Mouse (Mus musculus) G1E (cell line): ENCODE measurements around the gene Cx3cr1.

ENCODE experiments used
- CTCF ChIP-seq: IDR thresholded peaks from 2 replicates; pipeline ENCODE4 v1.5.1; 2012; ENCODE audit warnings: low read depth, low read length, inconsistent platforms, mixed read lengths
- GATA2 ChIP-seq: IDR thresholded peaks from 2 replicates; pipeline ENCODE4 v1.6.1; 2012; ENCODE audit warnings: low read depth, low read length, inconsistent platforms, borderline replicate concordance
- POLR2AphosphoS5 ChIP-seq: IDR thresholded peaks from 2 replicates; pipeline ENCODE4 v1.6.1; 2012; ENCODE audit warnings: low read depth, low read length, inconsistent platforms; ENCODE audit not compliant: insufficient replicate concordance

DNA sequence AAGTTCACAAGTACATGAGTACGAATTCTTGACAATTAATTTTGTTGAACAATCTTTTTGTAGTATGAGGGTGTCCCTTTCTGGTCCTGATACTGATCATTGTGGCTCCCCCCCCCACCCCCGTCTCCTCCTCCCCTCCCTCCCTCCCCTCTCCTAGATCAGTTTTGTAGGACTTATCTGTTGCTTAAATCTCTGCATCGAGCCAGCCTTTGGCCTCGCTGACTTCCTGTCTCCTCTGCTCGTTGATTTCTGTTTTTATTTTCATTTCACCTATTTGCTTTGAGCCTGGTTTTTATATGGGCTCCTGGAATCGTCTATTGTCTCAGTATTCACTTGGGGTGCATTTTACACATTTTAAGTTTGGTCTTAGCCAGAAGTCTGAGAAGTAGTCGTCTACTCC, 26.2 kb upstream of the Cx3cr1 start:
- TF ChIP-seq GATA2 (no peak), CTCF (no peak), POLR2AphosphoS5 (no peak)
